Mouse (Mus musculus) hindbrain, embryonic 16.5 days (tissue): ENCODE results near the gene Ttpal. TPM values are rescaled to one million over a fixed set of nuclear protein-coding genes. Genes with fewer than 3 reads are reported as not detected.

Source experiments
- ATAC-seq: fragments of 200-750 bp; cut with Nextera tagmentation; 2 replicates; pipeline ENCODE4 v1.8.0; 2017; ENCODE audit warnings: moderate TSS enrichment, moderate library complexity
- H3K27ac ChIP-seq: fragments of 300-500 bp; sonication (generic); 2 replicates; pipeline ENCODE4 v1.5.1; 2014; ENCODE audit warnings: low read depth, mild to moderate bottlenecking, control low read depth, low read length, moderate library complexity
- H3K27me3 ChIP-seq: fragments of 300-500 bp; sonication (generic); replicated peaks from 2 replicates; pipeline ENCODE4 v1.6.1; 2014; ENCODE audit warnings: low read length; ENCODE audit not compliant: control insufficient read depth, insufficient read depth
- H3K36me3 ChIP-seq: fragments of 300-500 bp; sonication (generic); 2 replicates; pipeline ENCODE4 v1.6.1; 2014; ENCODE audit warnings: mild to moderate bottlenecking, low read length, moderate library complexity, mixed read lengths; ENCODE audit not compliant: control insufficient read depth, insufficient read depth
- H3K4me1 ChIP-seq: fragments of 300-500 bp; sonication (generic); 2 replicates; pipeline ENCODE4 v1.6.1; 2014; ENCODE audit warnings: low read depth, low read length; ENCODE audit not compliant: control insufficient read depth, insufficient read depth
- H3K4me2 ChIP-seq: fragments of 300-500 bp; sonication (generic); 2 replicates; pipeline ENCODE4 v1.6.1; 2014; ENCODE audit warnings: mild to moderate bottlenecking, low read length, control low read depth, moderate library complexity
- H3K4me3 ChIP-seq: fragments of 300-500 bp; sonication (generic); 2 replicates; pipeline ENCODE4 v1.5.1; 2014; ENCODE audit warnings: mild to moderate bottlenecking, low read length, control low read depth, moderate library complexity
- H3K9ac ChIP-seq: fragments of 300-500 bp; sonication (generic); 2 replicates; pipeline ENCODE4 v1.6.1; 2014; ENCODE audit warnings: low read depth, mild to moderate bottlenecking, control low read depth, low read length, moderate library complexity
- H3K9me3 ChIP-seq: fragments of 300-500 bp; sonication (generic); 2 replicates; pipeline ENCODE4 v1.6.1; 2014; ENCODE audit warnings: mild to moderate bottlenecking, low read length, moderate library complexity; ENCODE audit not compliant: control insufficient read depth
- WGBS: fragments of 180-500 bp; shearing (Covaris S2); extraction: QIAGEN DNeasy Blood & Tissue Kit; methylation state at CpG from one replicate; pipeline ENCODE4 v1.1.7; 2014; 5-methylcytosine and 5-hydroxymethylcytosine counted together
- polyA plus RNA-seq: library from polyadenylated mRNA; unstranded; fragments of >200 nt; fragmentation: Nextera tagmentation; extraction: Ambion mirVana; gene quantifications from 2 replicates; pipeline ENCODE4 v1.2.1, GENCODE M21; 2015

The Ttpal gene
- polyA plus RNA-seq, 1 experiment from 2014 or later = 37.6 TPM

DNA sequence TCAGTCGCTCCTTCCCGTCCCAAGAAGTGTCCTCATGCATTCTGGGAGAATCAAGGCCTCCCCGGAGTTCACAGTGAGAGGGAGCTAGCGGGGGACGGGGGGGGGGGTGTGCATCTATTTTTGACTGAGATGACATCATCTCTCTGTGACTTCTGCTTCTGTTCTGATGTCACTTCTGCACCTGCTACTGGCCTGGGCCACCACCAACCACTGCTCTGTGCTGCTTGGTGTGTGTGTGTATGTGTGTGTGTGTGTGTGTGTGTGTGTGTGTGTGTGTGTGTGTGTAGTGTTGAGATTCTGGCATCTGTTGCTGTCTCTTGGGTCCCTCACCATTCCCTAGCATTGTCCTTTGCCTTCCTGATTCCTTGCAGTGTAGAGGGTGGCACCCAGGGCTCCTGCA lies 14.6 kb upstream of the Ttpal start:
- H3K9me3 ChIP-seq = no peaks in the 10 kb centered on the region
- H3K27me3 ChIP-seq = no peaks in the 10 kb centered on the region
- no peak overlapping the region for H3K9ac ChIP-seq
- no peak overlapping the region for H3K4me2 ChIP-seq
- H3K36me3 ChIP-seq = no peaks in the 10 kb centered on the region
- ATAC-seq = no peak
- H3K4me3 ChIP-seq = no peak overlapping the region
- 83% methylated on average over 5 of the region's 5 CpGs for WGBS
- H3K27ac ChIP-seq = no peak overlapping the region
- H3K4me1 ChIP-seq = no peaks in the 10 kb centered on the region

DNA sequence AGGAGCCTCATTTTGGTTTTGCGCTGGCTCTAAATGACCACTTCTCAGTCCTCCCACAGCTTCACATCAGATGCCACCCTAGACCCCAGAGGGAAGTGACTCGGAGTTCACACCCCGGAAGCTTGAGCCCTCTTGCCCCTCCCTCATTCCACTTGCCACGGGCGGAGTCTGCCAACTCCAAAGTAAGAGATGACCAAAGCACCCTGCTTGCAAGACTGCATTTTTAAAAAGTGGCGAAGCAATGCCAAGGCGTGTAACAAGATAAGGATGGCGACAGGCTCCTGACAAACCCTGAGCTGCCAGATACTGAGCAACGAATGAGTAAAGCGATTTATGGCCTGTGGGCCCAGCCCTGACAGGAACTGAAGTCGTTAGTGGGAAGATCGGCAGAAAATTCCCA lies 11.9 kb upstream of the Ttpal start:
- Histone ChIP-seq H3K4me2 (no peak overlapping the region), H3K36me3 (no peaks in the 10 kb centered on the region), H3K4me3 (no peak overlapping the region), H3K27ac (no peak overlapping the region), H3K9me3 (no peaks in the 10 kb centered on the region), H3K27me3 (no peaks in the 10 kb centered on the region), H3K4me1 (no peaks in the 10 kb centered on the region), H3K9ac (no peak overlapping the region)
- 73% methylated on average over 12 of the region's 12 CpGs for WGBS
- ATAC-seq = no peak

DNA sequence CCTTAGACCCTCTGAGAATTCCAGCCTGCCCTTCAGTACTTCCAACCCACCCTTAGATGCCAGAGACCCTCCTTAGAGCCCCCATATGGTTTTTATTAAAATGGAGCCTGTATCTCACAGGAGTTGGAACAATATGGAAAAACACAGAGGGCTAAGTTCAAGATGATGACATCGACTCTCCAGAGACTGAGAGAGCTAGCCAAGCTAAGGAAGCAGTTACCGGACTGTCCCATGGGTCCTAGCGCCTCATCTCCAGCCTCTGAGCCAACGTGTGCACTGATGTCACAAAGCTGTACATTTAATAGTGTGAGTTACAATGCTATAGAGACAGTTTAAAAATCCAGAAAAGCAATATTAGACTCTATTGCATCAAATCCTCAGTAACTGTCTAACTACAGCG lies 11.1 kb upstream of the Ttpal start:
- Histone ChIP-seq H3K4me1 (no peaks in the 10 kb centered on the region), H3K27me3 (no peaks in the 10 kb centered on the region), H3K27ac (no peak overlapping the region), H3K36me3 (no peaks in the 10 kb centered on the region), H3K4me2 (no peak overlapping the region), H3K9ac (no peak overlapping the region), H3K4me3 (no peak overlapping the region), H3K9me3 (no peaks in the 10 kb centered on the region)
- WGBS = 74% methylated on average over 5 of the region's 5 CpGs
- no peak for ATAC-seq

DNA sequence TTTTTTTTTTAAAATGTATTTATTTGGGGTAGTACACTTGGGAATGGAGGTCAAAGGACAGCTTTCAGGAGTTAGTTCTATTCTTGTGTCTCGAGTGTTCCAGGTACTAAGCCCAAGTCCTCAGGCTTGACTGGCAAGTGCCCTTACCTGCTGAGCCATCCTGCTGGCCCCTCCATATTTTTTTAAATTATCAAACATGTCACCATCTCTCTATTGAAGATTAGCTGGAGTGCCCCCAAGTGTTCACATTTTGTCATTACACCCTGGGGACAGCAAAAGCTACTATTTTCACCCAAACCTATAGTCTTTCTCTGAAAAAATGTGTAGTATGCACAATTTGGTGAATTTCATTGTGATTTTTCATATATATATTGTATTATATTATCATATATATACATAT lies 10.0 kb upstream of the Ttpal start:
- H3K27me3 ChIP-seq = no peaks in the 10 kb centered on the region
- H3K4me3 ChIP-seq = no peak overlapping the region
- no peak for ATAC-seq
- no peak overlapping the region for H3K9ac ChIP-seq
- H3K36me3 ChIP-seq = no peaks in the 10 kb centered on the region
- 92% methylated on average over 1 of the region's 1 CpGs for WGBS
- H3K4me1 ChIP-seq = no peaks in the 10 kb centered on the region; the same call in 1 of the 2 replicates
- H3K27ac ChIP-seq = no peak overlapping the region
- no peaks in the 10 kb centered on the region for H3K9me3 ChIP-seq
- no peak overlapping the region for H3K4me2 ChIP-seq

DNA sequence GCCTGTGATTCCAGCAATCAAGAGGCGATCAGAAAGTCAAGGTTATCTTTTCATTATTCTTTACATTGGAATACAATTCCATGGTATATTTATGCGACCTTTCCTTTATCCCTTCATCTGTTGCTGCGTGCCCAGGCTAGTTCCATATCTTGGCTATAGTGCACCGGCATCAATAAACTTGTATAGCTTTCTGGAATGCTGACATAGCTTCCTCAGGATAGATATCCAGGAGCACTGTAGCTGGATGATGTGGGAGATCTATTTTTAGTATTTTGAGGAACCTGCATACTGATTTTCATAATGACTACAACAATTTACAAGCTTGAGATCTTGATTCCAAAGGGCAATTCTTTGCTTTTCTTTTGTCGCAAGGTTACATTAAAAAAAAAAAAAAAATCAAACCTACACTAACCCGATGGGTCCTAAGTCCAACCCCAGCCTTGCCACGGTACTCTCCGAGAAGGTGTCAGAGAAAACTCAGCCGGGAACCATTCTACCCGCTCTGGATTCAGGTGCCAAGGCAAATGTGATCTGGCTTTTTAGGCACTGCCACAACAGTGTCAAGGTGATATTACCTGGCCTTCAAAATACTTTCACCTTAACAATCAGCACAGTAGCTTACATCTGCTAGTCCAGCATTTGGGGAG lies 8.4 kb upstream of the Ttpal start:
- 91% methylated on average over 10 of the region's 10 CpGs for WGBS
- no peak for ATAC-seq
- H3K9ac ChIP-seq = no peak overlapping the region
- H3K27ac ChIP-seq = no peak overlapping the region
- H3K36me3 ChIP-seq = no peaks in the 10 kb centered on the region
- no peaks in the 10 kb centered on the region for H3K27me3 ChIP-seq
- no peaks in the 10 kb centered on the region; the same call in 1 of the 2 replicates for H3K4me1 ChIP-seq
- H3K4me2 ChIP-seq = no peak overlapping the region
- H3K4me3 ChIP-seq = no peak overlapping the region
- H3K9me3 ChIP-seq = no peaks in the 10 kb centered on the region

DNA sequence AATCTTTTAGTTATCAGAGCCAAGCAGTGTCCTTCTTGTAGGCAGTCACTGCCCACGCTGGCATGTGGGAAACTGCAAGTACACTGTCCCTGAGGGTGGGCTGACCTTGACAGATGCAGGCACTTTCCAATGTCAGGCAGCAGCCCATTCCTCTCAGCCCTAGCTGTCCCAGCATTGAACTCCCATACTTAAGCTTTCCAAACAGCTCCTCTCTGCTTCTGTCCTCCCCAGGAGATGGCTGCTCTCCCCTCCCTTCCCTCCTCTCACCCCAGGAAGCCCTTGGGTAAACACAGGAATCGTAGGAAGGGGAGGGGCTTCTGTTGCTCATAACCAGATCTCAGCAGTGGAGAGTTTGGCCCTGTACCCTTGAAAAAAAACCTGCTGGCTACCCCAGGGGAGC lies 7.0 kb upstream of the Ttpal start:
- Histone ChIP-seq H3K4me2 (no peak overlapping the region), H3K27me3 (no peaks in the 10 kb centered on the region), H3K27ac (no peak overlapping the region), H3K4me1 (no peaks in the 10 kb centered on the region; the same call in 1 of the 2 replicates), H3K9ac (no peak overlapping the region), H3K9me3 (no peaks in the 10 kb centered on the region), H3K36me3 (no peaks in the 10 kb centered on the region), H3K4me3 (no peak overlapping the region)
- ATAC-seq = no peak
- 7% methylated on average over 2 of the region's 2 CpGs for WGBS

DNA sequence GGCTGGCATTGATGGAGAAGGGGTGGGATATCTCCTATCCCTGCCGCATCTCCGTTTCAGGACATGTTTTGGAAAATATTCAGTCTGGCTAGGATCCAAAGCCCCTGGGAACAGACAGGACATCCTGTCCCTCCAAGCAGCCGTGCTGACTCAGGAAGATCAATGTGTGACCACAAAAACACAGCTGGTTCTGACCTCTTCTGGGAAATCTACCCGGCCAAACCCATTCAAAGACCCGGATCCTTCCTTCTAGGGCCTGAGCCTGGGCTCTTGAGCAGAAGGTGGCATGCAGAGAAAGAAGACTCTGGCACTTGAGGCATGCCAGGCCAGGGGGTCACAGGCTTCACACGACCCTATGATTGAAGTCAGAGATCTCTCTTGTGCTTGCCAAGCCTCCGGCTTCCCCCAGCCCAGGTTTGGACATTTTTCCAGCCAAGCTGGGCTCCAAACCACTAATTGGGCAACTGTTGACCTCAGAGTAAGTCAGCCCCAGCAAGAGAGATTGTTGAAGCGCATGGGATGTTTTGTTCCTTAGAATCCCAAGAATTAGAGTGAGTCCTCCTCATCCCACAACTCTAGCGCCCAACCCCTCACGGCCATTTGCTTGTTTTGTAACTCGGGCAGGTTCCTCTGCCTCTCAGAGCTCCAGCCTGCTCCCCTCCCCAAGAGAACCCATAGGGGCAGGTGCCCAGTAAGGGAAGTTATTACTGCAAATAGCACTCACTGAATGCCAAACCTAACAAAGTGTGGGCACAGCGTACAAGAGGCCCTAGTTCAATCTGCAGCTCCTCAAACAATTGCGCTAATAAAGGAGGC lies 5.8 kb upstream of the Ttpal start:
- Histone ChIP-seq H3K4me1 (no peaks in the 10 kb centered on the region; the same call in 1 of the 2 replicates), H3K4me3 (no peak overlapping the region), H3K4me2 (no peak overlapping the region), H3K36me3 (no peaks in the 10 kb centered on the region), H3K9me3 (no peaks in the 10 kb centered on the region), H3K27ac (0 out of 2 replicates have a peak overlapping the region, but pooled peaks have one; percentile 17), H3K27me3 (no peaks in the 10 kb centered on the region), H3K9ac (no peak overlapping the region)
- no peak for ATAC-seq
- 76% methylated on average over 13 of the region's 13 CpGs for WGBS

DNA sequence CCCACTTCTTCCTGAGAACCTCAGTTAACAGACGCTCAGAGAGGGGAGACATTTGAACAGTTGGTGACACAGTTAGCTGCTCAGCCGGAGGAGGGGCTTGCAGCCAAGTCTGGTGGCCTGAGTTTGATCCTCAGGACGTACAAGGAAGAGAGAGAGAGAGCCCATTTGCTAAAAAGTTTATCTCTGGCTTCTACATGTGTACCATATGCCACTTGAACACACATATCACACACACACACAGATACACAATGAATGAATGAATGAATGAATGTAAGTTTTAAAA lies 5.3 kb upstream of the Ttpal start:
- ATAC-seq = no peak
- no peak overlapping the region for H3K4me3 ChIP-seq
- H3K9me3 ChIP-seq = no peaks in the 10 kb centered on the region

DNA sequence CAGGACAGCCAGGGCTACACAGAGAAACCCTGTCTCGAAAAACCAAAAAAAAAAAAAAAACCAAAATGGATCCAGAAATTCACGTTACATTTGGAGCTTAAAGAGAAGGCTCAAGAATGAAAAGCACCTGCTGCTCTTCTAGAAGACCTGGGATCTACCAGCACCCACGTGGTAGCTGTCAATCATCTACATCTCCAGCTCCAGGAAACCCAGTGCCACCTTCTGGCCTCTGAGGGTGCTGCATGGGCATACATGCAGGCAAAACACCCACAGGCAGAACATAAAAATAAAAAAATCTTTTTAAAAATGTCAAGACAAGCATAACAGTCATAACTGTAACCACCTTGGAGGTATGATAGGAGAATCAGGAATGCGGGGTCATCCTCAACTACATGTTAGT lies 4.5 kb upstream of the Ttpal start:
- Histone ChIP-seq H3K9me3 (no peaks in the 10 kb centered on the region), H3K36me3 (no peaks in the 10 kb centered on the region), H3K9ac (no peak overlapping the region), H3K4me3 (no peak overlapping the region), H3K4me1 (peaks cover 3% of the 10 kb centered on the region), H3K4me2 (no peak overlapping the region), H3K27ac (no peak overlapping the region), H3K27me3 (no peaks in the 10 kb centered on the region)
- ATAC-seq = no peak
- 62% methylated on average over 4 of the region's 4 CpGs for WGBS

More for the DNA sequence above, 5.3 kb upstream of the Ttpal start:
- no peak overlapping the region for H3K27ac ChIP-seq
- 77% methylated on average over 3 of the region's 3 CpGs for WGBS
- H3K36me3 ChIP-seq = no peaks in the 10 kb centered on the region
- peaks cover 2% of the 10 kb centered on the region for H3K4me1 ChIP-seq
- no peaks in the 10 kb centered on the region for H3K27me3 ChIP-seq
- no peak overlapping the region for H3K4me2 ChIP-seq
- no peak overlapping the region for H3K9ac ChIP-seq
